Mouse (Mus musculus): Measurements from ENCODE around the gene Ints14. TPM values are rescaled to one million over a fixed set of nuclear protein-coding genes. Genes with fewer than 3 reads are reported as not detected.
A peak's percentile ranks its signal among the peaks of the same experiment; 100 is the strongest.
"Not testable (repeated sequence)": the region's sequence is repeated elsewhere in the genome, so short reads cannot be mapped to it uniquely, and the experiment has no call there.

Gene Ints14
- total and polyA plus RNA-seq, 2 experiments from 2014 or later = 26.2 to 34.6 TPM

- not testable (repeated sequence) for H3K9ac ChIP-seq (replicated peaks; ENCODE audit: low read depth, low read length); H3K4me2 ChIP-seq (ENCODE audit: low read depth, low read length); H3K27ac ChIP-seq (ENCODE audit: low read depth); DNase-seq (ENCODE audit: low spot score); H3K4me1 ChIP-seq (ENCODE audit: control insufficient read depth, insufficient read depth); H3K4me3 ChIP-seq (ENCODE audit: low read depth, low read length); ATAC-seq (ENCODE audit: insufficient read depth, low read depth); H3K27me3 ChIP-seq (ENCODE audit: control insufficient read depth, insufficient read depth, low read length); H3K9me3 ChIP-seq (replicated peaks; ENCODE audit: control insufficient read depth, low read length)
- WGBS = 81% methylated on average over 1 of the region's 1 CpGs
- H3K36me3 ChIP-seq (replicated peaks; ENCODE audit: control insufficient read depth, insufficient read depth, low read length) = peaks cover 60% of the 10 kb centered on the region
- TF ChIP-seq CTCF (IDR thresholded peaks at IDR 0.05; ENCODE audit: low read depth) = peak; percentile 20; the same call in 1 of the 2 replicates
Observed at GRCm38 (mm10) chr9:64995464-64995863, 34.8 kb downstream of the Ints14 start.

DNA sequence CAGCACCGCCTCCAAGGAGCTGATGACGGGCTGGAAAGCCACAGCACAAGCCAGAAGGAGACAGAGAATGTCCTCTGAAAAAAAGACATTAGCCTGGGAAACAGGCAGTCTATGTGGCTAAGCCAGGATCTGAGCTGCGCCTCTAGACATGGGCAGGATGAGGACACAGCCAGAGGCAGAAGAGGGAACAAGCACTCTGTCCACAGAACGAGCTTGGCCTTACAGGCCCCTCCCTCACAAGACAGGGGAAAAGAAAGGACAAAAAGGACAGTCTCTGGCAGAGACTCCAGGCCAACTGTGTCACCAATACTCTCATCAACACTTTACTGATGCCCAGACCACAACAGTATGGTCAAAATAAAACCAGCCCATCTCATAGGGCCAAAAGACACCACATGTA, 40.8 kb downstream of the Ints14 start:
- WGBS = 55% methylated on average over 4 of the region's 4 CpGs
- ATAC-seq (ENCODE audit: insufficient read depth, low read depth) (no peak), DNase-seq (ENCODE audit: low spot score) (no peak)
- H3K4me2 ChIP-seq (ENCODE audit: low read depth, low read length) = no peak overlapping the region
- TF ChIP-seq CTCF (IDR thresholded peaks at IDR 0.05; ENCODE audit: low read depth) (no peak), EP300 (IDR thresholded peaks at IDR 0.05; ENCODE audit: low read depth) (no peak)
- no peak overlapping the region for H3K4me3 ChIP-seq (ENCODE audit: low read depth, low read length)
- H3K4me1 ChIP-seq (ENCODE audit: control insufficient read depth, insufficient read depth) = no peaks in the 10 kb centered on the region
- H3K9ac ChIP-seq (replicated peaks; ENCODE audit: low read depth, low read length) = no peak overlapping the region
- no peaks in the 10 kb centered on the region for H3K9me3 ChIP-seq (replicated peaks; ENCODE audit: control insufficient read depth, low read length)
- H3K36me3 ChIP-seq (replicated peaks; ENCODE audit: control insufficient read depth, insufficient read depth, low read length) = peaks cover 67% of the 10 kb centered on the region
- H3K27ac ChIP-seq (ENCODE audit: low read depth) = no peak overlapping the region
- H3K27me3 ChIP-seq (ENCODE audit: control insufficient read depth, insufficient read depth, low read length) = no peaks in the 10 kb centered on the region

- no peaks in the 10 kb centered on the region for H3K9me3 ChIP-seq (replicated peaks; ENCODE audit: control insufficient read depth, low read length)
- no peak overlapping the region for H3K4me3 ChIP-seq (ENCODE audit: low read depth, low read length)
- peaks cover 38% of the 10 kb centered on the region for H3K36me3 ChIP-seq (replicated peaks; ENCODE audit: control insufficient read depth, insufficient read depth, low read length)
- H3K4me2 ChIP-seq (ENCODE audit: low read depth, low read length) = no peak overlapping the region
- H3K27me3 ChIP-seq (ENCODE audit: control insufficient read depth, insufficient read depth, low read length) = no peaks in the 10 kb centered on the region
- WGBS = 82% methylated on average over 8 of the region's 8 CpGs
- ATAC-seq (ENCODE audit: insufficient read depth, low read depth) = no peak
- no peak overlapping the region for H3K9ac ChIP-seq (replicated peaks; ENCODE audit: low read depth, low read length)
- no peak overlapping the region for H3K27ac ChIP-seq (ENCODE audit: low read depth)
- no peak for DNase-seq (ENCODE audit: low spot score)
- no peaks in the 10 kb centered on the region for H3K4me1 ChIP-seq (ENCODE audit: control insufficient read depth, insufficient read depth)
- TF ChIP-seq CTCF (IDR thresholded peaks at IDR 0.05; ENCODE audit: low read depth) (no peak), EP300 (IDR thresholded peaks at IDR 0.05; ENCODE audit: low read depth) (no peak)
Observed at GRCm38 (mm10) chr9:65005737-65006136, 45.0 kb downstream of the Ints14 start.

GRCm38 (mm10) chr9:65010632-65011031, 49.9 kb downstream of the Ints14 start:
- H3K9ac ChIP-seq (replicated peaks; ENCODE audit: low read depth, low read length) = no peak overlapping the region
- TF ChIP-seq EP300 (IDR thresholded peaks at IDR 0.05; ENCODE audit: low read depth) (no peak), CTCF (IDR thresholded peaks at IDR 0.05; ENCODE audit: low read depth) (no peak)
- H3K27ac ChIP-seq (ENCODE audit: low read depth) = no peak overlapping the region
- no peak for ATAC-seq (ENCODE audit: insufficient read depth, low read depth)
- no peaks in the 10 kb centered on the region for H3K9me3 ChIP-seq (replicated peaks; ENCODE audit: control insufficient read depth, low read length)
- DNase-seq (ENCODE audit: low spot score) = no peak
- H3K4me3 ChIP-seq (ENCODE audit: low read depth, low read length) = no peak overlapping the region
- 60% methylated on average over 8 of the region's 8 CpGs for WGBS
- no peaks in the 10 kb centered on the region for H3K27me3 ChIP-seq (ENCODE audit: control insufficient read depth, insufficient read depth, low read length)
- no peak overlapping the region for H3K4me2 ChIP-seq (ENCODE audit: low read depth, low read length)
- H3K4me1 ChIP-seq (ENCODE audit: control insufficient read depth, insufficient read depth) = peaks cover 5% of the 10 kb centered on the region
- H3K36me3 ChIP-seq (replicated peaks; ENCODE audit: control insufficient read depth, insufficient read depth, low read length) = peaks cover 10% of the 10 kb centered on the region

DNA sequence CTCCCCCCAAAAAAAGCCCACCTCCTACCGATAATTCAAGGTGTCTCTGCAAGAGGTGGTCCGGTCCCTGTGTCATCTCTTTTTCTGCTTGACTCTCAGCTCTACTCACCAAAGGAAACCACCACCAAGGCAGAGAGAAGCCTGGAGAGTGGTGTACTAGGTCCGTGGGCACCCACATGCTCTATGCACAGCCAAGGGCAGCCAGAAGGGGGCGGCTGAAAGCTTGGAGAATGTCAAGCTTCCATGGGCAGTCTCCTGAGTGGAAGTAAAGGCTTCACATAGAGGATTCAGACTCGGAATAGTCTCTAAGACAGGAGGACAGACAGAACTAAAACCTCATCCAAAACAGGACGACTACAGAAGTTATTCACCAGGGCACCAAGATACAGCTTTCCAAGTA, 50.6 kb downstream of the Ints14 start:
- WGBS = 45% methylated on average over 6 of the region's 6 CpGs
- no peak for DNase-seq (ENCODE audit: low spot score)

More for the DNA sequence above, 50.6 kb downstream of the Ints14 start:
- Histone ChIP-seq H3K9me3 (replicated peaks; ENCODE audit: control insufficient read depth, low read length) (no peaks in the 10 kb centered on the region), H3K4me2 (ENCODE audit: low read depth, low read length) (no peak overlapping the region), H3K36me3 (replicated peaks; ENCODE audit: control insufficient read depth, insufficient read depth, low read length) (peaks cover 4% of the 10 kb centered on the region; the same call in 1 of the 2 replicates), H3K4me3 (ENCODE audit: low read depth, low read length) (no peak overlapping the region), H3K27me3 (ENCODE audit: control insufficient read depth, insufficient read depth, low read length) (no peaks in the 10 kb centered on the region), H3K4me1 (ENCODE audit: control insufficient read depth, insufficient read depth) (peaks cover 9% of the 10 kb centered on the region), H3K9ac (replicated peaks; ENCODE audit: low read depth, low read length) (no peak overlapping the region), H3K27ac (ENCODE audit: low read depth) (no peak overlapping the region)
- ATAC-seq (ENCODE audit: insufficient read depth, low read depth) = 0 out of 2 replicates have a peak, but pooled peaks have one; percentile 33
- TF ChIP-seq CTCF (IDR thresholded peaks at IDR 0.05; ENCODE audit: low read depth) (peak; percentile 40), EP300 (IDR thresholded peaks at IDR 0.05; ENCODE audit: low read depth) (no peak)

Measured in heart, postnatal 0 days (tissue).